In the genomic region with DNA sequence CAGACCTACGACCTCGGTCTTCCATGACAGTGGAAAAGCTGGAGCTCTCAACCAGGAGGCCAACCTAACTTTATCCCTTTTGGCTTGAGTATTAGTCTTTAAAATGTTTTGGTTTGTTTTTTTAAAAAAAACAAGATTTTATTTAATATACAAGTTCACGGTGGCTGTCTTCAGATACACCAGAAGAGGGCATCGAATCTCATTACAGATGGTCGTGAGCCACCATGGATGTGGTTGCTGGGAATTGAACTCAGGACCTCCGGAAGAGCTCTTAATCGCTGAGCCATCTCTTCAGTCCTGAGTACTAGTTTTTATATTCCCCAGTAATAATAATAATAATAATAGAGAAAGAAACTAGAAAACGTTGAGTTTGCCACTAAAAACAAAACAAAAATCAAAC, we compare ENCODE assay signal across 9 mouse cellular contexts. TPM values are rescaled to one million over a fixed set of nuclear protein-coding genes. Genes with fewer than 3 reads are reported as not detected.
A peak's percentile ranks its signal among the peaks of the same experiment; 100 is the strongest.
DNase-seq lines count a peak whose midpoint lies in the region; ATAC-seq and TF ChIP-seq lines count a peak whose summit lies in the region.
"Had no signal": no experiment of that assay in that cellular context is flagged by ENCODE, and none has a peak within 500 bp of the region (broad histone marks: within the 10 kb centered on the region; RNA-seq: fewer than 3 reads in every experiment).

No protein-coding gene starts in this region.

- H3K27me3 ChIP-seq in heart, embryonic 15.5 days, result no peaks in the 10 kb centered on the region
- no peaks in the 10 kb centered on the region for H3K27me3 ChIP-seq in G1E (ENCODE audit: insufficient read depth, low read length)
- no peaks in the 10 kb centered on the region for H3K27me3 ChIP-seq in hindbrain, embryonic 10.5 days (ENCODE audit: insufficient read depth, poor library complexity, severe bottlenecking)
- no peaks in the 10 kb centered on the region for H3K27me3 ChIP-seq in midbrain, embryonic 10.5 days (ENCODE audit: low read depth, poor library complexity, severe bottlenecking)

- H3K4me1 ChIP-seq in heart, embryonic 15.5 days (replicated peaks), result peaks cover 33% of the 10 kb centered on the region
- H3K4me1 ChIP-seq in G1E (ENCODE audit: insufficient read depth, low read depth, low read length), result peaks cover 34% of the 10 kb centered on the region
- H3K4me1 ChIP-seq in hindbrain, embryonic 10.5 days (replicated peaks), result peaks cover 35% of the 10 kb centered on the region
- H3K4me1 ChIP-seq in midbrain, embryonic 10.5 days, result peaks cover 35% of the 10 kb centered on the region

- ATAC-seq in heart, embryonic 15.5 days (replicated peaks; ENCODE audit: insufficient number of reproducible peaks, insufficient read depth, low FRiP score, low read depth), result no peak
- no peak for ATAC-seq in G1E (ENCODE audit: extremely low read depth, insufficient number of reproducible peaks, low FRiP score, poor library complexity, severe bottlenecking)

- peak overlapping the region; percentile 70 for H3K4me2 ChIP-seq in heart, embryonic 15.5 days

- peaks cover 29% of the 10 kb centered on the region for H3K36me3 ChIP-seq in heart, embryonic 15.5 days
- H3K36me3 ChIP-seq in G1E (replicated peaks), result peaks cover 49% of the 10 kb centered on the region
- H3K36me3 ChIP-seq in hindbrain, embryonic 10.5 days, result peaks cover 46% of the 10 kb centered on the region
- H3K36me3 ChIP-seq in midbrain, embryonic 10.5 days, result peaks cover 44% of the 10 kb centered on the region

- 58% methylated on average over 8 of the region's 8 CpGs for WGBS in heart, embryonic 15.5 days
- WGBS in hindbrain, embryonic 10.5 days, result 70% methylated on average over 8 of the region's 8 CpGs
- WGBS in midbrain, embryonic 10.5 days, result 70% methylated on average over 8 of the region's 8 CpGs

- no peak overlapping the region for H3K27ac ChIP-seq in heart, embryonic 15.5 days
- H3K27ac ChIP-seq in hindbrain, embryonic 10.5 days, result no peak overlapping the region
- no peak overlapping the region for H3K27ac ChIP-seq in midbrain, embryonic 10.5 days (replicated peaks)

- no peak for DNase-seq in heart, adult 8-10 months (ENCODE audit: low spot score)
- no peak for DNase-seq in G1E (ENCODE audit: low spot score)
- no peak for DNase-seq in hindbrain, embryonic 10.5 days (ENCODE audit: low spot score)
- DNase-seq in midbrain, embryonic 10.5 days (ENCODE audit: low spot score), result no peak
- DNase-seq in cerebellum, postnatal 10 days, result no peak
- DNase-seq in ovary, postnatal 10 days (ENCODE audit: low spot score), result no peak
- no peak for DNase-seq in spleen, postnatal 10 days (ENCODE audit: low spot score in 2 of 2)
- DNase-seq: thymus, postnatal 36 days had no signal

- no peak for TF ChIP-seq CTCF in G1E (IDR thresholded peaks at IDR 0.05; ENCODE audit: low read depth, low read length)

- peak overlapping the region; percentile 85 for H3K9ac ChIP-seq in heart, embryonic 15.5 days

- H3K9me3 ChIP-seq in heart, embryonic 15.5 days (replicated peaks), result no peaks in the 10 kb centered on the region
- H3K9me3 ChIP-seq in G1E (replicated peaks), result no peaks in the 10 kb centered on the region
- H3K9me3 ChIP-seq in hindbrain, embryonic 10.5 days, result no peaks in the 10 kb centered on the region
- H3K9me3 ChIP-seq in midbrain, embryonic 10.5 days (replicated peaks), result no peaks in the 10 kb centered on the region

- H3K4me3 ChIP-seq in heart, embryonic 15.5 days, result peak overlapping the region; percentile 78
- peak overlapping the region; percentile 97; the same call in 1 of the 2 replicates for H3K4me3 ChIP-seq in G1E (ENCODE audit: low read depth, low read length)
- H3K4me3 ChIP-seq in hindbrain, embryonic 10.5 days, result peak overlapping the region; percentile 95
- peak overlapping the region; percentile 100 for H3K4me3 ChIP-seq in midbrain, embryonic 10.5 days

RNA-seq across cellular contexts. Expression of gene Mgea5, which starts 2.0 kb away (rescaled TPM):
- polyA plus RNA-seq in heart, embryonic 15.5 days (2015; fragmentation: Nextera tagmentation; extraction: Ambion mirVana), result 33.8 and 38.1 TPM in 2 replicates
- 10 to 100 TPM; 70.7 to 85.5 (median 82.4) TPM for total RNA-seq in heart, adult 8-10 months (2022)
- total RNA-seq in G1E (2014; fragmentation: Nextera tagmentation) (175 and 192 TPM in 2 replicates), G1E (2017) (247 and 283 TPM in 2 replicates)
- 66.4 and 74.3 TPM in 2 replicates for polyA plus RNA-seq in G1E (2012)
- polyA plus RNA-seq in hindbrain, embryonic 10.5 days (2016; fragmentation: Nextera tagmentation; extraction: Ambion mirVana), result 60.0 and 60.8 TPM in 2 replicates
- polyA plus RNA-seq in midbrain, embryonic 10.5 days (2016; fragmentation: Nextera tagmentation; extraction: Ambion mirVana), result 60.8 and 67.5 TPM in 2 replicates

RNA-seq across cellular contexts. Expression of gene Npm3, which starts 32.3 kb away (rescaled TPM):
- polyA plus RNA-seq in heart, embryonic 15.5 days (2015; fragmentation: Nextera tagmentation; extraction: Ambion mirVana), result 8.4 and 9.1 TPM in 2 replicates
- 10 to 100 TPM; 11.5 to 16.0 (median 13.9) TPM for total RNA-seq in heart, adult 8-10 months (2022)
- total RNA-seq in G1E (2014; fragmentation: Nextera tagmentation) (66.5 and 68.4 TPM in 2 replicates), G1E (2017) (61.5 and 78.8 TPM in 2 replicates)
- polyA plus RNA-seq in G1E (2012), result 164 and 170 TPM in 2 replicates
- 9.2 and 10.2 TPM in 2 replicates for polyA plus RNA-seq in hindbrain, embryonic 10.5 days (2016; fragmentation: Nextera tagmentation; extraction: Ambion mirVana)
- polyA plus RNA-seq in midbrain, embryonic 10.5 days (2016; fragmentation: Nextera tagmentation; extraction: Ambion mirVana), result 7.5 and 9.4 TPM in 2 replicates

RNA-seq across cellular contexts. Expression of gene Kcnip2, which starts 34.2 kb away (rescaled TPM):
- polyA plus RNA-seq in heart, embryonic 15.5 days (2015; fragmentation: Nextera tagmentation; extraction: Ambion mirVana), result 6.9 and 10.0 TPM in 2 replicates
- total RNA-seq in heart, adult 8-10 months (2022), result 100 to 1,000 TPM; 173 to 231 (median 203) TPM
- total RNA-seq in G1E (2014; fragmentation: Nextera tagmentation) (not detected in 2 replicates), G1E (2017) (0.05 TPM in 1 of 2 replicates, not detected in the other)
- polyA plus RNA-seq in G1E (2012), result not detected in 2 replicates
- polyA plus RNA-seq in hindbrain, embryonic 10.5 days (2016; fragmentation: Nextera tagmentation; extraction: Ambion mirVana), result 0.71 and 0.77 TPM in 2 replicates
- polyA plus RNA-seq in midbrain, embryonic 10.5 days (2016; fragmentation: Nextera tagmentation; extraction: Ambion mirVana), result 0.53 and 0.89 TPM in 2 replicates

RNA-seq across cellular contexts. Expression of gene Fgf8, which starts 39.0 kb away (rescaled TPM):
- polyA plus RNA-seq in heart, embryonic 15.5 days (2015; fragmentation: Nextera tagmentation; extraction: Ambion mirVana), result 0.47 and 0.52 TPM in 2 replicates
- total RNA-seq in heart, adult 8-10 months (2022), result not detected
- total RNA-seq in G1E (2014; fragmentation: Nextera tagmentation) (not detected in 2 replicates), G1E (2017) (not detected in 2 replicates)
- not detected in 2 replicates for polyA plus RNA-seq in G1E (2012)
- polyA plus RNA-seq in hindbrain, embryonic 10.5 days (2016; fragmentation: Nextera tagmentation; extraction: Ambion mirVana), result 3.4 and 10.0 TPM in 2 replicates
- 25.5 and 28.8 TPM in 2 replicates for polyA plus RNA-seq in midbrain, embryonic 10.5 days (2016; fragmentation: Nextera tagmentation; extraction: Ambion mirVana)

Comparison
In these comparisons a context has a peak if more than half of its experiments do, and no peak if none do; other contexts are left out.
1. RNA of gene Npm3, which starts 32.3 kb away (polyA plus RNA-seq): 164 to 170 TPM in G1E; 9.2 to 10.2 TPM in hindbrain, embryonic 10.5 days, 7.5 to 9.4 TPM in midbrain, embryonic 10.5 days and 8.4 to 9.1 TPM in heart, embryonic 15.5 days; every median in the first group is over 10 times any median in the second.
2. Peak in every context shown above with its lines, with median percentiles within 50 percentile points of each other: H3K4me3 ChIP-seq.